Mouse (Mus musculus): Measurements from ENCODE around the gene Calm2.

DNA sequence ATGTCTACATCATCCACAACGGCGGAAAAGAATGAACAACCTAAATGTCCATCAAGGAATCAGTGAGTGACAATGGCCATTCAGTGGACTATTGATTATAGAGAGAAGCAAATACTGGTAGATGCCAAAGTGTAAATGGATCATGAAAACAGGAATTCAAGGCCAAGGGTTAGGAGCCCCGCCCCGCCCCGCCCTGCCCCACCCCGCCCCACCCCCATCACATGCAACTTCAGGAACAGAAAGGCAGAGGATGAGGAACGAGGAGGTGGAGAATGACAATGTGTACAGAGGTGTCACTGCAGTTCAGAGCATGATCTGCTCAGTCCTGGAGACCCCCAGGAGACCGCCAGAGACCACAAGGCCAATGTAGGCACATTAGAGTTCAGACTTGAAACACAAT is 23.5 kb upstream of the Calm2 start:
- no peak for TF ChIP-seq POLR2A (IDR thresholded peaks at IDR 0.05; ENCODE audit: borderline replicate concordance, insufficient read depth, low read length)
- no peak for TF ChIP-seq CTCF (IDR thresholded peaks at IDR 0.05; ENCODE audit: borderline replicate concordance, insufficient read depth, low read depth, low read length)

Data from cerebellum, adult 2 months (tissue).